Mouse (Mus musculus) urinary bladder, postnatal 10 days (tissue): ENCODE results near the gene C2cd4d.
A peak's percentile ranks its signal among the peaks of the same experiment; 100 is the strongest.

ENCODE experiments used
- DNase-seq: peaks from one replicate; pipeline ENCODE4 v3.0.0; 2022; ENCODE audit warnings: low spot score

C2cd4d gene

DNA sequence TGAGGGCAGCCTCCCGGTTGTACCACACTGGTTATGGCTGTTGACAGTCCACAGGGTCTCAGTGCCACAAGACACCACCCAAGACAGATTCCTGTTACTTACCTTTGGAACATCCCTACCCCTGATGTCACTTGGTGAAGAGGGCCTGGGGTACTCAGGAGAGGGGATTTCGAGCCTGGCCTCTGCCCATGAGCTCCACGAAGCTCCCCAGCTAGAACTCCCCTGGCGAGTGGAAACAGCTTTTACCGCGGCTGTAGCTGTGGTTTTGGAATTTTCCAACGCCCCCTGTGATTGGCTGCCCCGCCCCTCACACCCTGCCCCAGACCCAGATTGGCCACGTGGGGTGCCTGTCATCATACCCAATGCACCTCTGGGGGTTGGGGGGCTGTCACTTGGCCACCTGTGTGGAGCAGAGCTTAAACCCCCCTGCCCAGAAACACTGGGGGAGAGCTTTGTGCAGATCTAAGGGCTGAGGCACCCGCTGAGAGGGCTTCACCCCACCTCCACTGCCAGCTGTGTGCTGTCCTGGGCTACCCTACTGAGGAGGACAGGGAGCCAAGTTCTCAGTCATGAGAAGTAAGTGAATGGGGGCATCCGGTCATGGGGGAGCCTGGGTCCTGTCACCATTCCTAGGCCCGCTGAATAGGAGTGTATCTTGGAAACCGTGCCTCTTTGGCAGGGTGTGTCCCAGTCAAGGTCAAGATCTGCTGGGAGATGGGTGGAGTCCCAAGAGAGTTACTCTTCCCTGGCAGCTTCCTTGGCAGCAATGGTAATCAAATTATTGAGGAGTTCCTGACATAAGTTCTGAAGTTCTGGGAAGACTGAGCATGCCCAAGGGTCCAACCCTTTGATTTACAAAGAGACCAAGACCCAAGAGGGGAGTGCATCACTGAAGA, 15.0 kb downstream of the C2cd4d start:
- no peak for DNase-seq

GRCm38 (mm10) chr3:94379831-94380510, 17.7 kb downstream of the C2cd4d start:
- DNase-seq = no peak

DNA sequence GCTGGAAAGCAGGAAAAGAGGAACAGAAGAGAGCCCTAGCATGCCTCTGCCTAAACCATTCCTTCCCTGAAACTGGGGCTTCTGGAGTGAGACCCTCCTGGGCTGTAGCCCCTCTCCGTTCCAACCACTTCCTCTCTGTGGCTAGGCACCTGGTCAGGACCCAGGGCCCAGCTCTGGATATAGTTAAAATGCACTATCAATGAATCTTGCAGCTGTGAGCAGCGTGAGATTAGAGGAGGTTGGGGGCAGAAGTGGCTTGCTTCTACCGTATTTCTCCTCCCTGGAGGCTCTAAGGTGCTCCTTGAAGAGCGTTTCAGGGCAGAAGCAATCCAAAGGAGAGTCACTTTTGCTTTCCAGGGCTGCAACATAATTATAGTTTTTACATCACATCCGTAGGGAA, 20.1 kb downstream of the C2cd4d start:
- no peak for DNase-seq

DNA sequence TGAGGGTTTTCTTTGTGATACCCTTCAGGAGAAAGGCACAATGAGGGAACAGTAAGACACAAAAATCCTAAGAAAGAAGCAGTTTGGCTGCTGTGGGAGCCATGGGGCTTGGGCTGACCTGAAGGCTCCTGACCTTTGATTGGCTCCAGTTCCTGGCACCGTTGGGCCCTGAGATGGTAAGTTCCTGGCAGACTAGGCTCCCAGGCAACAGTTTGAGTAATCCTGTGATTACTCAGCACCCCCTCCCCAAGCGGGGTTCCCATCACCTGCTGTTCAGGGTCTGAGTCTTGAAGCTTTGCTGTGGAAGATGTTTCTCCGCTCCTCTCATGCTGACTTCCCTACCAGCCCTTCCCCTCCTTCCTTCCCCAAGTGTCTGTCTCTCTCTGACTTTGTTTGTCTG, 21.2 kb downstream of the C2cd4d start:
- no peak for DNase-seq

DNA sequence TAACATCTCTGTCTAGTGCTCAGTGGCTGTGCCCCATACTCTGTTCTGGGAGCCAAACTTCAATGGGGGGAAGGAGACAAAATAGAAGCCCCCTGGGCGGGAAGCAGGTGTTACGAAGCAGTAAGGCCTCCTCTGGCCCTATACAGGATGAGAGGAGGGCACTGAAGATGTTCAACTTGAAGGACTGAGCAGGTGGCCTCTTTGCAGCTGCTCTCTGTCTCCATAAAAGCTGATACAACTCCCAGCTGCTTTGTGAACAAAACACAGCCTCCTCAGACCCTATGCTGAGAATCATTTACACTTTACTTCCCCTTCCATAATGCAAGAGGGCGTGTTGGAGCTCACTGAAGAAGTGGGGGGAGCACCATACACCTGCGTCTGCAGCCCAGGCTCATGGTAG, 24.4 kb downstream of the C2cd4d start:
- DNase-seq = no peak

- DNase-seq = no peak
These were observed 25.2 kb downstream of the C2cd4d start for GRCm38 (mm10) chr3:94387391-94387790.

GRCm38 (mm10) chr3:94388047-94388446, 25.8 kb downstream of the C2cd4d start:
- no peak for DNase-seq

DNA sequence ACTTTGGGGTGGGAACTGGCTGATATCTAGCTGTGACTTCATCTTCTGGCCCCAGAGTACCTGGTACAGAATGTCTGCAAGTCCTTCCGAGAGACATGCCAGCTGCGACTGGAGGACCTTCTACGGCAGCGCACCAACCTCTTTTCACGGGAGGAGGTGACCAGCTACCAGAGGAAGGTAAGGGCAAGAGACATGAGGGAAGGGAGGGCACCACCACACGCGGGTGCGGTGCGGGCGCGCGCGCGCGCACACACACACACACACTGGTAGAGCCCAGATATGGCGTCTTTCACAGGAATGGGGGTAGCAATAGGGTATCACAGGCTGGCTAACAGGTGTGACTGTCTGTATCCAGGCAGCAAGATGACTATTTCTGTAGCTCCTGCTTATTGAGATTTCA, 27.2 kb downstream of the C2cd4d start:
- no peak for DNase-seq

DNA sequence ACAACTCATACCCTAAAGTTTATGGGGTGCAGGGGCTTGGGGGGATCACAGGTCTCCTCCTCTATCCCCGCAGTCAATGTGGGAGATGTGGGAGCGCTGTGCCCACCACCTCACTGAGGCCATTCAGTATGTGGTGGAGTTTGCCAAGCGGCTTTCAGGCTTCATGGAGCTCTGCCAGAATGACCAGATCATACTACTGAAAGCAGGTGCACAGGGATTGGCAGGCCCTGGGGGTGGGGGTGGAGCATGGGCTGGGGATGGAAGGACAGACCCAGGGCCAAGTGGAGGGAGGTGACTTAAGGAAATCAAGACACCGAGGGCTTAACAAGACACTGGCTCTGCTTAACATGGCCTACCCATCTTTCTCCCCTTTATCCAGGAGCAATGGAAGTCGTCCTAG, 28.8 kb downstream of the C2cd4d start:
- no peak for DNase-seq

DNA sequence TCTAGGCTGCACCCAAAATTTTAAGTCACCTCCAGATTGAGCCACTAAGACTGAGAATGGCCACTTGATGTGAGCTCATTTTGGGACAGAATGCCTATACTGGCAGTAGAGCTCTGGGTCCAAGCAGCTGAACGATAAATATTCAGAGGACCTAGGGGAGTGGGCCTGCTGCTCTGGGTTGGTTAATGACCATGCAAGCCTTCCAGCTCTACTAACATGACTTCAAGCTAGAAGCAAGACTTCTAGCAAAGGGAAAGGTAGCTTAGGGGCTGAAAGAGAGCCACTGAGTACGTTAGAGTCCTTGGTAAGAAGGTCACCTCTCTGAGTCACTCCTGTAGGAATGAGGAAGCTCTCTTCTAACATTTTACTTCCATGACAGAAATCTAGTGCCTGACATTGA, 29.9 kb downstream of the C2cd4d start:
- DNase-seq = no peak

DNA sequence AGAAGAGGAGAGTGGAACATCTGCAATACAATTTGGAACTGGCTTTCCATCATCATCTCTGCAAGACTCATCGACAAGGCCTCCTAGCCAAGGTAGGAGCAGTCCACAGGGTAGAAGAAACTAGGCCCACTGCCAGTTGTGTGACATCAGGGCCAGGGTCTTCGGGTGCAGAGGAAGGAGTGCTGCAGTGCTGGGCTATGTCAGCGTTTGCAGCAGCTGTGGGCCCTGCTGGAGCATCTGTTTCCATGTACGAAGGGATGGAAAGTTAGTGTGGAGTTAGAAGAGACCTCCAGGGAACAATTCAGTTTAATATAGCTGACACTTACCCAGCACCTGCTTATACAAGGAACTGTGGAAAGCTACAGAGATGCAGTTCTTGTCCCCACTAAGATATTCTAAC, 30.8 kb downstream of the C2cd4d start:
- no peak for DNase-seq

DNA sequence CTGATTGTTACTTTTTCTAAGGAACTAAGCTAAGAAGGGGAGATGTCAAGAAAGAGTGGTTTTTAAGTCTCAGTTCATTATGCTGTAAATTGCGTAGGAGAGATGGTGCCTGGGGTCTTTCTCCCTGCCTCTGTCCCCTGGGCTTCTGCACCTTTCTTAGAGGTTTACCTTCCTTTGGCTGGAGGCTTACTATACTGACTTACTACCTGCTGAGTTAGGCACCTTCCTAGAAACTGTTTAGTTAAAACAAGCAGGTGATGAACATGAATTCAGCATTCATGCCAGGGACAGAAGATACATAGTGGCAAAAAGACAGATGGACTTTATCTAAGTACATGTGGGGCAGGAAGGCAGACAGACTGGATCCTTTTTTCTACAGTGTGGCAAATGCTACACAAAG, 34.1 kb downstream of the C2cd4d start:
- DNase-seq = no peak

DNA sequence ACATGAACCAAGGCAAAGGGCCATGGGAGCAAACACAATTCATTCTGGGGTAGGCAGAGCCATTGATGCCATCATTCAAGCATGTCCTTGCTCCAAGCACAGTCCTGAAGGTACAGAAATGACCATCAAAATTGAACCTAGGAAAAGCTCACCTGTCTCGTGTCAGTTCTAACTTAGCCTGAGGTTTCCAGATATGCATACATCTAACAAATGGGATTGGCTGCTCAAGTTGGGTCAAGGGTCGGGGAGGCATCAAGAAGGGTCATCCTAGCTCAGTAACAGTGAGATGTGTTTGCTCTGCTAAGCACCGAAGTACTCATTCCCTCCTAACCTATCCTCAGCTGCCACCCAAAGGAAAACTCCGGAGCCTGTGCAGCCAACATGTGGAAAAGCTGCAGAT, 34.6 kb downstream of the C2cd4d start:
- no peak for DNase-seq

DNA sequence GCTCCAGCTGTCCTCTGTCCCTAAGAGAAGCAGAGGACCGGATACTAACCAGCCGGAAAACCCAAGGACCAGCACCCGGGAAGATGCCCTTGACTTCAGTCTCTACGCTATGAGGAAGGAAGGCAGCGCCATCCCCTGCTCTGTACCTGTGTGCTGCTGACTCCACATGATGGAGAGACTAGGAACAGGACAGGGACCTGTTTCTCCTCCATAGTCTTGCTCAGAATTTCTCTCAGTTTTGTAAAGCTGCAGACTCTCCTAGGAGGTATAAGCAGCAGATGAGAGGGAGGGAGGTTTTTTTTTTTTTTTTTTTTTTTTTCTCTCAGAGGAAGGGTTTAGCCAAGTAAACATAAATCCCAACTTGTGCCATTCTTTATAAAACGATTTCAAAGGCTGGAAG, 36.0 kb downstream of the C2cd4d start, which contains the start of gene Lingo4:
Gene Lingo4, plus strand, starts transcription at position 301 of the 400 bp plus-strand sequence.
- DNase-seq = no peak

- no peak for DNase-seq
These were observed 36.8 kb downstream of the C2cd4d start for GRCm38 (mm10) chr3:94398943-94399481.

GRCm38 (mm10) chr3:94399663-94400310, 37.5 kb downstream of the C2cd4d start:
- no peak for DNase-seq

GRCm38 (mm10) chr3:94402451-94402850, 40.2 kb downstream of the C2cd4d start:
- DNase-seq = no peak

- no peak for DNase-seq
These were observed 42.3 kb downstream of the C2cd4d start for GRCm38 (mm10) chr3:94404366-94405054.

DNA sequence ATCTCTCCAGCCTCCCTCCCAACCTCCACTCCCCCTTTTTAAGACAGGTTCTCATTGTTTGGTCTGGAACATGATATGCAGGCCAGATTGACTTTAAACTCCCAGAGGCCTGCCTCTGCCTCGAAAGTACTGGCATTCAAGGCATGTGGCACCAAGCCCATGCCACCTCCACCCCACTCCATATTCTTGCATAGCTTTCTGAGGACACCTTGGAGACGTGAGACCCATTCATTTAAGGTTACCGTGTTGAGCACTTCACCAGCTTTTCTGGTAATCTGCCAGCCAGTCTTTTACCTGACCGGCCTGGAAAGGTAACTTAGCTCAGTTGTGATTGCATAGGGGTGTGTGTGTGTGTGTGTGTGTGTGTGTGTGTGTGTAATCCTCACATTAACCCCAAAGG, 43.3 kb downstream of the C2cd4d start:
- no peak for DNase-seq

- DNase-seq = no peak
These were observed 50.3 kb downstream of the C2cd4d start for GRCm38 (mm10) chr3:94412530-94412929.

- DNase-seq = peak; percentile 76
These were observed 50.9 kb downstream of the C2cd4d start, which contains the start of gene Tdrkh for GRCm38 (mm10) chr3:94413031-94413679. TSS of gene Tdrkh (plus strand) at chr3:94413273.
